Mouse (Mus musculus): ENCODE measurements around the gene Pcgf2. TPM values are rescaled to one million over a fixed set of nuclear protein-coding genes. Genes with fewer than 3 reads are reported as not detected.

Pcgf2 gene
- polyA plus RNA-seq, 1 experiment from 2014 or later: 1.4 TPM

GRCm38 (mm10) chr11:97677381-97677780 lies 22.9 kb downstream of the Pcgf2 start:
- H3K4me3 ChIP-seq (replicated peaks): no peak overlapping the region
- no peak for ATAC-seq (ENCODE audit: insufficient read depth)
- H3K9me3 ChIP-seq (replicated peaks): no peaks in the 10 kb centered on the region
- no peak overlapping the region for H3K4me2 ChIP-seq
- 76% methylated on average over 15 of the region's 15 CpGs for WGBS (ENCODE audit: insufficient replicate concordance)
- H3K27me3 ChIP-seq: no peaks in the 10 kb centered on the region
- no peak overlapping the region for H3K9ac ChIP-seq
- no peak overlapping the region for H3K27ac ChIP-seq (replicated peaks)
- H3K4me1 ChIP-seq (replicated peaks): no peaks in the 10 kb centered on the region
- peaks cover 9% of the 10 kb centered on the region; the same call in 1 of the 2 replicates for H3K36me3 ChIP-seq (replicated peaks)

GRCm38 (mm10) chr11:97676050-97676754 lies 24.1 kb downstream of the Pcgf2 start:
- peaks cover 9% of the 10 kb centered on the region; the same call in 1 of the 2 replicates for H3K36me3 ChIP-seq (replicated peaks)
- H3K4me2 ChIP-seq: no peak overlapping the region
- no peaks in the 10 kb centered on the region for H3K27me3 ChIP-seq
- H3K4me1 ChIP-seq (replicated peaks): no peaks in the 10 kb centered on the region
- WGBS (ENCODE audit: insufficient replicate concordance): 74% methylated on average over 15 of the region's 15 CpGs
- no peaks in the 10 kb centered on the region for H3K9me3 ChIP-seq (replicated peaks)
- no peak overlapping the region for H3K9ac ChIP-seq
- ATAC-seq (ENCODE audit: insufficient read depth): no peak
- no peak overlapping the region for H3K4me3 ChIP-seq (replicated peaks)
- H3K27ac ChIP-seq (replicated peaks): no peak overlapping the region

DNA sequence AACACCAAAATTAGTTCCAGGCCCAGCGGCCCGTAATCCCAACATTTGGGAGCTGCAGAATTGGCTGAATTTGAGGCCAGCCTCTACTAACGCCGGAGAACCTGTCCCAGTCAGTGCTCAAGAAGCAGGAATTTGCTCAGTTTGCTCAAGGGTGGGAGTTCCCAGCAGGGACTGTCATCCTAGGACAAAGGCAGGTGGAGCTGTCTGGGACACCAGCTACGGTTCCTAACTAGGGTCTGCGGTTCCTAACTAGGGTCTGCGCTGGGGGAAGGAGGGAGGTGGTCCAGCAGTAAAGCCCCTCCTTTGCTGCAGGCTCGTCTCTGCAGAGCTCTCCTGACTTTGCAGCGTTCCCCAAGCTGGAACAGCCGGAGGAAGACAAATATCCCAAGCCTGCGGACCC lies 27.1 kb downstream of the Pcgf2 start:
- H3K4me2 ChIP-seq: no peak overlapping the region
- whole genome bisulfite sequencing (ENCODE audit: insufficient replicate concordance): 83% methylated on average over 11 of the region's 11 CpGs
- peaks cover 8% of the 10 kb centered on the region; the same call in 1 of the 2 replicates for H3K4me1 ChIP-seq (replicated peaks)
- peaks cover 5% of the 10 kb centered on the region; the same call in 1 of the 2 replicates for H3K27me3 ChIP-seq
- no peak overlapping the region for H3K9ac ChIP-seq
- no peak overlapping the region for H3K4me3 ChIP-seq (replicated peaks)
- H3K9me3 ChIP-seq (replicated peaks): no peaks in the 10 kb centered on the region
- H3K36me3 ChIP-seq (replicated peaks): 0 out of 2 replicates have a peak, but pooled peaks cover 6% of the 10 kb centered on the region
- H3K27ac ChIP-seq (replicated peaks): no peak overlapping the region
- no peak for ATAC-seq (ENCODE audit: insufficient read depth)

DNA sequence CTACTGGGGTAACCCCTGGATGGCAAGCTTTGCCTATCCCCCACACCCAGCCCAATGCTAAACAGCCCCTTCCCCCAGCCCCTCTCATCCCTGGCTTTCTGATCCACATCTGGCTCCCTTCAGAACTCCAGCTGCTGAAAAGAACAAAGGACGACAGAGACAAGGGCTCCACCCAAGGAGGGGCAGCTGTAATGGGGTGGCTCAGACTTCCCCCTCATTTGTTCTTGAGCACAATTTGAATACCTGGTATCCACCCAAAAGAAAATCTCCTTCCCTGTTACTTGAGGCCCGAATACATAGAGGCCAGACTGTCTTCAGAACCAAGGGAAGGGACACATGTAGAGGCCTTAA lies 29.1 kb downstream of the Pcgf2 start:
- no peaks in the 10 kb centered on the region for H3K9me3 ChIP-seq (replicated peaks)
- H3K4me3 ChIP-seq (replicated peaks): no peak overlapping the region
- H3K36me3 ChIP-seq (replicated peaks): 0 out of 2 replicates have a peak, but pooled peaks cover 6% of the 10 kb centered on the region
- no peak for ATAC-seq (ENCODE audit: insufficient read depth)
- 42% methylated on average over 2 of the region's 2 CpGs for WGBS (ENCODE audit: insufficient replicate concordance)
- H3K9ac ChIP-seq: no peak overlapping the region
- no peak overlapping the region for H3K27ac ChIP-seq (replicated peaks)
- peaks cover 15% of the 10 kb centered on the region for H3K27me3 ChIP-seq
- no peak overlapping the region for H3K4me2 ChIP-seq
- H3K4me1 ChIP-seq (replicated peaks): peaks cover 8% of the 10 kb centered on the region; the same call in 1 of the 2 replicates

- peaks cover 20% of the 10 kb centered on the region for H3K27me3 ChIP-seq
Observed at GRCm38 (mm10) chr11:97670234-97671176, 29.8 kb downstream of the Pcgf2 start.

GRCm38 (mm10) chr11:97669829-97670228 lies 30.5 kb downstream of the Pcgf2 start:
- Histone ChIP-seq H3K4me3 (replicated peaks) (no peak overlapping the region), H3K27me3 (peaks cover 27% of the 10 kb centered on the region), H3K36me3 (replicated peaks) (0 out of 2 replicates have a peak, but pooled peaks cover 2% of the 10 kb centered on the region), H3K4me1 (replicated peaks) (peaks cover 8% of the 10 kb centered on the region; the same call in 1 of the 2 replicates), H3K27ac (replicated peaks) (no peak overlapping the region), H3K9ac (no peak overlapping the region), H3K9me3 (replicated peaks) (no peaks in the 10 kb centered on the region), H3K4me2 (no peak overlapping the region)
- WGBS (ENCODE audit: insufficient replicate concordance): 22% methylated on average over 6 of the region's 6 CpGs
- no peak for ATAC-seq (ENCODE audit: insufficient read depth)

More at GRCm38 (mm10) chr11:97670234-97671176, 29.8 kb downstream of the Pcgf2 start:
- Histone ChIP-seq H3K9me3 (replicated peaks) (no peaks in the 10 kb centered on the region), H3K9ac (no peak overlapping the region), H3K4me2 (no peak overlapping the region), H3K4me1 (replicated peaks) (peaks cover 8% of the 10 kb centered on the region; the same call in 1 of the 2 replicates), H3K27ac (replicated peaks) (no peak overlapping the region), H3K4me3 (replicated peaks) (no peak overlapping the region), H3K36me3 (replicated peaks) (0 out of 2 replicates have a peak, but pooled peaks cover 6% of the 10 kb centered on the region)
- ATAC-seq (ENCODE audit: insufficient read depth): no peak
- WGBS (ENCODE audit: insufficient replicate concordance): 35% methylated on average over 13 of the region's 13 CpGs

DNA sequence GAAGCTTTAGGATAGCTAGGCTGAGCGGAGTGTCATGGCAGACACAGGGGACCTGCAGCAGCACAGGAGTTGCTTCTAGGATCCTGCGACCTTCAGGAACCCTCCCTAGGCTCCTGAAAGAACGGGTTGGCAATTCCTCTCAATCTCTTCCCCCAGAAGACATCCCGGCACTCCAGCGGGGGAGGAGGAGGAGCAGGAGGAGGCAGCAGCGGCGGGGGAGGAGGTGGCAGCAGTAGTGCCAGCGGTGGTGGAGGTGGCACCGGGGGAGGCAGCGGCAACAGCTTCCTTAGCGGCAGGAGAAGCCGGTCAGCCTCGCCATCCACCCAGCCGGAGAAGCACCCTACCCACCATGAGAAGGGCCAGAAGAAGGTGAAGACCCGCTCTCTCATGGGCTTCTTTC lies 31.0 kb downstream of the Pcgf2 start:
- no peaks in the 10 kb centered on the region for H3K36me3 ChIP-seq (replicated peaks)
- H3K4me1 ChIP-seq (replicated peaks): peaks cover 9% of the 10 kb centered on the region; the same call in 1 of the 2 replicates
- 70% methylated on average over 15 of the region's 15 CpGs for WGBS (ENCODE audit: insufficient replicate concordance)
- H3K27ac ChIP-seq (replicated peaks): no peak overlapping the region
- H3K9ac ChIP-seq: no peak overlapping the region
- ATAC-seq (ENCODE audit: insufficient read depth): no peak
- no peak overlapping the region for H3K4me2 ChIP-seq
- no peak overlapping the region for H3K4me3 ChIP-seq (replicated peaks)
- H3K27me3 ChIP-seq: peaks cover 33% of the 10 kb centered on the region
- no peaks in the 10 kb centered on the region for H3K9me3 ChIP-seq (replicated peaks)

GRCm38 (mm10) chr11:97668160-97668559 lies 32.1 kb downstream of the Pcgf2 start:
- ATAC-seq (ENCODE audit: insufficient read depth): no peak
- no peaks in the 10 kb centered on the region for H3K9me3 ChIP-seq (replicated peaks)
- no peak overlapping the region for H3K4me3 ChIP-seq (replicated peaks)
- no peak overlapping the region for H3K4me2 ChIP-seq
- H3K27me3 ChIP-seq: peaks cover 44% of the 10 kb centered on the region
- no peak overlapping the region for H3K27ac ChIP-seq (replicated peaks)
- peaks cover 13% of the 10 kb centered on the region; the same call in 1 of the 2 replicates for H3K4me1 ChIP-seq (replicated peaks)
- H3K9ac ChIP-seq: no peak overlapping the region
- WGBS (ENCODE audit: insufficient replicate concordance): 69% methylated on average over 7 of the region's 7 CpGs
- no peaks in the 10 kb centered on the region for H3K36me3 ChIP-seq (replicated peaks)

GRCm38 (mm10) chr11:97666794-97667193 lies 33.5 kb downstream of the Pcgf2 start:
- Histone ChIP-seq H3K9me3 (replicated peaks) (no peaks in the 10 kb centered on the region), H3K4me3 (replicated peaks) (no peak overlapping the region), H3K27ac (replicated peaks) (no peak overlapping the region), H3K27me3 (peaks cover 57% of the 10 kb centered on the region), H3K4me2 (no peak overlapping the region), H3K4me1 (replicated peaks) (peaks cover 21% of the 10 kb centered on the region), H3K9ac (no peak overlapping the region), H3K36me3 (replicated peaks) (no peaks in the 10 kb centered on the region)
- ATAC-seq (ENCODE audit: insufficient read depth): no peak
- 60% methylated on average over 15 of the region's 15 CpGs for WGBS (ENCODE audit: insufficient replicate concordance)

DNA sequence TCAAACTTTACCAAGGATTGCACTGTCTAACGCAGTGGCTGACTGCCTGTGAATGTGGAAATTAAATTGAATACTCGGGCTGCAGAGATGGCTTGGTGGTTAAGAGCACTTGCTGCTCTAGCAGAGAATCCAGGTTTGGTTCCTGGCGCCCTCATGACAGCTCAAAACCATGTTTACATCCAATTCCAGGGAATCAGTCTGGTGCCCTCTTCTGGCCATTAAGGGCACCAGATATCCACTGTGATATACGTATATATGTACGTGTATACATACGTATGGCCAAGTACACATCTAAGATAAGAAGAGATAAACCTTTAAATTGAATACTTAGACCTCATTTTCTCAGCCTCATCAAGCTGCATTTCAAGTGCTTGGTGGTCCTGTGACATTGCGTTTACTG lies 34.1 kb downstream of the Pcgf2 start:
- no peaks in the 10 kb centered on the region for H3K36me3 ChIP-seq (replicated peaks)
- peaks cover 63% of the 10 kb centered on the region for H3K27me3 ChIP-seq
- peaks cover 27% of the 10 kb centered on the region for H3K4me1 ChIP-seq (replicated peaks)
- no peak overlapping the region for H3K27ac ChIP-seq (replicated peaks)
- H3K9me3 ChIP-seq (replicated peaks): no peaks in the 10 kb centered on the region
- no peak overlapping the region for H3K9ac ChIP-seq
- whole genome bisulfite sequencing (ENCODE audit: insufficient replicate concordance): 68% methylated on average over 7 of the region's 7 CpGs
- H3K4me3 ChIP-seq (replicated peaks): no peak overlapping the region
- no peak overlapping the region for H3K4me2 ChIP-seq
- no peak for ATAC-seq (ENCODE audit: insufficient read depth)

DNA sequence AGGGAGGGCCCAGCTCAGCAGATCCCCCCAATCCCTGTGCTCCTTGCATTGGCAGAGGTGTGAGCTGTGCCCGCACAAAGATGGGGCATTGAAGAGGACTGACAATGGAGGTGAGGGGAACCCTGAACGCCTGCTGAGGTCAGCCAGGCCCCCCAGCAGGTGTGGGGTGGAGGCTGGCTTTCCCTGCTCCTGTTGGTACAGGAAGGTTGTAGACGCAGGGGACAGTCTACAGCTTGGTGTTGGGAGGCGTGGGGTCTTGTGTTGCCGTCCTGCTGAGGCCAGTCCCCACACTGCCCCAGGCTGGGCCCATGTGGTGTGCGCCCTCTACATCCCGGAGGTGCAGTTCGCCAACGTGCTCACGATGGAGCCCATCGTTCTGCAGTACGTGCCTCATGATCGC lies 34.9 kb downstream of the Pcgf2 start:
- H3K4me1 ChIP-seq (replicated peaks): peaks cover 35% of the 10 kb centered on the region
- peaks cover 71% of the 10 kb centered on the region for H3K27me3 ChIP-seq
- H3K9ac ChIP-seq: no peak overlapping the region
- no peaks in the 10 kb centered on the region for H3K36me3 ChIP-seq (replicated peaks)
- H3K4me3 ChIP-seq (replicated peaks): no peak overlapping the region
- 82% methylated on average over 13 of the region's 13 CpGs for WGBS (ENCODE audit: insufficient replicate concordance)
- no peak overlapping the region for H3K27ac ChIP-seq (replicated peaks)
- H3K4me2 ChIP-seq: no peak overlapping the region
- no peaks in the 10 kb centered on the region for H3K9me3 ChIP-seq (replicated peaks)
- ATAC-seq (ENCODE audit: insufficient read depth): no peak

All from liver, embryonic 15.5 days (tissue).